14 mouse cellular contexts compared by ENCODE assay signal in genomic region chr2:74201608-74202323, GRCm38 (mm10).
DNase-seq lines count a peak whose midpoint lies in the region; ATAC-seq and TF ChIP-seq lines count a peak whose summit lies in the region.
"Had no signal": no experiment of that assay in that cellular context is flagged by ENCODE, and none has a peak within 500 bp of the region (broad histone marks: within the 10 kb centered on the region; RNA-seq: fewer than 3 reads in every experiment).

No protein-coding gene starts in this region.

- no peak for TF ChIP-seq CTCF in lung, embryonic 14.5 days (IDR thresholded peaks at IDR 0.05; ENCODE audit: low read depth)

- H3K4me2 ChIP-seq in lung, embryonic 14.5 days = no peak overlapping the region
- peak overlapping the region; percentile 11; the same call in 1 of the 2 replicates for H3K4me2 ChIP-seq in embryonic facial prominence, embryonic 14.5 days (ENCODE audit: low read depth, low read length)
- H3K4me2 ChIP-seq in heart, embryonic 16.5 days (ENCODE audit: low read depth, low read length) = peak overlapping the region; percentile 54
- H3K4me2 ChIP-seq in midbrain, embryonic 14.5 days (ENCODE audit: low read length) = no peak overlapping the region
- H3K4me2 ChIP-seq: hindbrain, embryonic 15.5 days; stomach, embryonic 15.5 days had no signal

- no peaks in the 10 kb centered on the region for H3K27me3 ChIP-seq in lung, embryonic 14.5 days (ENCODE audit: insufficient read depth, low read length)
- no peaks in the 10 kb centered on the region for H3K27me3 ChIP-seq in embryonic facial prominence, embryonic 14.5 days (replicated peaks; ENCODE audit: control insufficient read depth, insufficient read depth, low read length)
- H3K27me3 ChIP-seq in heart, embryonic 16.5 days (ENCODE audit: control insufficient read depth, insufficient read depth, low read length) = no peaks in the 10 kb centered on the region
- no peaks in the 10 kb centered on the region for H3K27me3 ChIP-seq in midbrain, embryonic 14.5 days (ENCODE audit: control insufficient read depth, insufficient read depth, low read length)
- H3K27me3 ChIP-seq: hindbrain, embryonic 15.5 days; stomach, embryonic 15.5 days had no signal

- peaks cover 3% of the 10 kb centered on the region; the same call in 1 of the 2 replicates for H3K4me1 ChIP-seq in lung, embryonic 14.5 days (ENCODE audit: insufficient read depth)
- peaks cover 11% of the 10 kb centered on the region for H3K4me1 ChIP-seq in embryonic facial prominence, embryonic 14.5 days (ENCODE audit: control insufficient read depth, insufficient read depth, low read length)
- H3K4me1 ChIP-seq in heart, embryonic 16.5 days (ENCODE audit: control insufficient read depth, insufficient read depth, low read length) = peaks cover 14% of the 10 kb centered on the region
- peaks cover 13% of the 10 kb centered on the region for H3K4me1 ChIP-seq in midbrain, embryonic 14.5 days (ENCODE audit: control insufficient read depth, insufficient read depth, low read length)
- H3K4me1 ChIP-seq: stomach, embryonic 15.5 days had no signal

- WGBS in lung, embryonic 14.5 days = 29% methylated on average over 11 of the region's 11 CpGs
- WGBS in embryonic facial prominence, embryonic 14.5 days = 25% methylated on average over 11 of the region's 11 CpGs
- 25% methylated on average over 11 of the region's 11 CpGs for WGBS in heart, embryonic 16.5 days
- WGBS in midbrain, embryonic 14.5 days = 14% methylated on average over 11 of the region's 11 CpGs

- H3K36me3 ChIP-seq in lung, embryonic 14.5 days (ENCODE audit: insufficient read depth) = no peaks in the 10 kb centered on the region
- no peaks in the 10 kb centered on the region for H3K36me3 ChIP-seq in embryonic facial prominence, embryonic 14.5 days (ENCODE audit: control insufficient read depth, insufficient read depth, low read length)
- H3K36me3 ChIP-seq in heart, embryonic 16.5 days (ENCODE audit: control insufficient read depth, insufficient read depth) = no peaks in the 10 kb centered on the region
- H3K36me3 ChIP-seq in midbrain, embryonic 14.5 days (ENCODE audit: control insufficient read depth, insufficient read depth, low read length) = no peaks in the 10 kb centered on the region
- H3K36me3 ChIP-seq: G1E; hindbrain, embryonic 15.5 days; stomach, embryonic 15.5 days had no signal

- no peak overlapping the region for H3K27ac ChIP-seq in lung, embryonic 14.5 days (ENCODE audit: low read depth)
- no peak overlapping the region for H3K27ac ChIP-seq in embryonic facial prominence, embryonic 14.5 days (replicated peaks; ENCODE audit: low read depth, low read length)
- H3K27ac ChIP-seq in heart, embryonic 16.5 days (ENCODE audit: low read length) = no peak overlapping the region; the same call in 1 of the 2 replicates
- 0 out of 2 replicates have a peak overlapping the region, but pooled peaks have one; percentile 13 for H3K27ac ChIP-seq in midbrain, embryonic 14.5 days (replicated peaks; ENCODE audit: low read depth, low read length)
- H3K27ac ChIP-seq: hindbrain, embryonic 15.5 days; stomach, embryonic 15.5 days had no signal

- H3K9me3 ChIP-seq in lung, embryonic 14.5 days (ENCODE audit: low read depth, low read length) = no peaks in the 10 kb centered on the region
- no peaks in the 10 kb centered on the region for H3K9me3 ChIP-seq in embryonic facial prominence, embryonic 14.5 days (ENCODE audit: control insufficient read depth, low read length)
- no peaks in the 10 kb centered on the region for H3K9me3 ChIP-seq in heart, embryonic 16.5 days (replicated peaks; ENCODE audit: control insufficient read depth, low read length)
- no peaks in the 10 kb centered on the region for H3K9me3 ChIP-seq in midbrain, embryonic 14.5 days (ENCODE audit: control insufficient read depth, low read length)
- H3K9me3 ChIP-seq: G1E; hindbrain, embryonic 15.5 days; stomach, embryonic 15.5 days had no signal

- H3K9ac ChIP-seq in lung, embryonic 14.5 days = no peak overlapping the region
- H3K9ac ChIP-seq in embryonic facial prominence, embryonic 14.5 days (ENCODE audit: low read depth, low read length) = no peak overlapping the region
- no peak overlapping the region for H3K9ac ChIP-seq in heart, embryonic 16.5 days (ENCODE audit: low read length)
- no peak overlapping the region for H3K9ac ChIP-seq in midbrain, embryonic 14.5 days (replicated peaks; ENCODE audit: low read length)
- H3K9ac ChIP-seq: hindbrain, embryonic 15.5 days; liver, postnatal 0 days; stomach, embryonic 15.5 days had no signal

- ATAC-seq in lung, embryonic 14.5 days (ENCODE audit: insufficient read depth) = no peak
- ATAC-seq in embryonic facial prominence, embryonic 14.5 days (ENCODE audit: low read depth) = peak; percentile 79
- no peak; the same call in 1 of the 2 replicates for ATAC-seq in heart, embryonic 16.5 days (replicated peaks; ENCODE audit: extremely low read depth, insufficient read depth, low FRiP score)
- ATAC-seq in midbrain, embryonic 14.5 days (ENCODE audit: low FRiP score, low TSS enrichment) = peak; percentile 46; the same call in 1 of the 2 replicates
- ATAC-seq in megakaryocyte-erythroid progenitor cell, adult 5-6 weeks (replicated peaks; ENCODE audit: low FRiP score, low TSS enrichment, poor library complexity, severe bottlenecking) = no peak
- ATAC-seq: liver, postnatal 0 days had no signal

- H3K4me3 ChIP-seq in lung, embryonic 14.5 days (ENCODE audit: low read depth, low read length) = no peak overlapping the region
- H3K4me3 ChIP-seq in embryonic facial prominence, embryonic 14.5 days (ENCODE audit: low read depth, low read length) = no peak overlapping the region
- no peak overlapping the region for H3K4me3 ChIP-seq in heart, embryonic 16.5 days (ENCODE audit: low read length)
- H3K4me3 ChIP-seq in midbrain, embryonic 14.5 days (replicated peaks; ENCODE audit: low read depth, low read length) = no peak overlapping the region
- H3K4me3 ChIP-seq: hindbrain, embryonic 15.5 days; myocyte; stomach, embryonic 15.5 days had no signal

- peak; percentile 45 for DNase-seq in lung, embryonic 14.5 days
- no peak for DNase-seq in lung, adult 18-20 months
- peak; percentile 56 for DNase-seq in embryonic facial prominence, embryonic 14.5 days (ENCODE audit: low spot score)
- DNase-seq in midbrain, embryonic 14.5 days = peak; percentile 56
- DNase-seq in spleen, adult 12 weeks (ENCODE audit: low spot score) = no peak
- DNase-seq: adrenal gland, adult 8-10 months; cerebellum, adult 2 months; liver, postnatal 0 days had no signal

Comparison
In these comparisons a context has a peak if more than half of its experiments do, and no peak if none do; other contexts are left out.
1. DNase-seq: peak in lung, embryonic 14.5 days (single experiment), embryonic facial prominence, embryonic 14.5 days (single experiment) and midbrain, embryonic 14.5 days (single experiment); none in lung, adult 18-20 months (0 of 2) and spleen, adult 12 weeks (single experiment).
2. ATAC-seq: peak in embryonic facial prominence, embryonic 14.5 days (single experiment) and midbrain, embryonic 14.5 days (single experiment); none in lung, embryonic 14.5 days (single experiment), heart, embryonic 16.5 days (single experiment) and megakaryocyte-erythroid progenitor cell, adult 5-6 weeks (single experiment).
3. H3K4me2 ChIP-seq: peak in embryonic facial prominence, embryonic 14.5 days (single experiment) and heart, embryonic 16.5 days (single experiment); none in lung, embryonic 14.5 days (single experiment) and midbrain, embryonic 14.5 days (single experiment).